Mouse (Mus musculus): ENCODE measurements around the gene Kcnip2.

Gene Kcnip2

DNA sequence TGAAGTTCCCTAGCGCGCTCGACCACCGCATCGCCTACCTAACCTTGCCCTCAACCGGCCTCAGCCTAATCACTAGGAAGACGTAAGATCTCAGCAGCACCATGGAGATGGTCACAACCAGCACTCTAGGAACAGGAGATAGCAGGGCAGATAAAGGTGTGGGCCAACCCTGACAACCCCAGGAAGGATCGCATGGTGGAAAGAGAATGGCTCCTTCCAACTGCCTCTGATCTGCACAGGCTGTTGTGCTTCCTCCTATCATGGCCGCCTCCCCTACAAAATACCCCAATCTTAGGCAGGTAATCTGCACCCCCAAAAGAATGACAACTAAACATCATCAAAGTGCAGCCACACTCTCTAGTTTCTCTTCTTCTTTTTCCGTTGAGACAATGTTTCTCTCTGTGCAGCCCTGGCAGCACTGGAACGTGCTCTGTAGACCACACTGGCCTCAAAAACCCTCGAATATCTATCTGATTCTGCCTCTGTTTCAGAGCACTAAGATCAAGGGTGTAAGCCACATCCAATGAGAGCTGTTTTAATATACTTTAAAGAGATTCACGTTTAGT, 35.4 kb downstream of the Kcnip2 start:
- no peak for DNase-seq

DNA sequence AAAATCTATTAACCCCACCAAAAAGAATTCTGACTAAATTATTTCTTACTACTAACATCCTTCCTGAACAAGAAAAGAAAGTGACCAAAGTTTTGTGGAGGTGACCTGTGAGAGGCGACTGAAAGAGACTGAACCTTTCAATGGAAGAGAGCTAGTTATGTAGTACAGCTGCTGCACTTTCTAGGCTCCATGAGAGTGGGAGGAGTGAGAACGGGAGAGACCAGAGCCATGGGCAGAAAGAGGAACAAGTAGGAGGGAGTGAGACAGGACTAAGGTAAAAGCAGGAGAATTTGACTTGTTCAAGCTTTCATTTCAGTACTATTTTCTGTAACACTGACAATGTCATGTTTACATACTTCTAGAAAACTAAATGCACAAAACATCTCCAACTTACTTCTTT, 40.4 kb downstream of the Kcnip2 start:
- no peak for DNase-seq

DNA sequence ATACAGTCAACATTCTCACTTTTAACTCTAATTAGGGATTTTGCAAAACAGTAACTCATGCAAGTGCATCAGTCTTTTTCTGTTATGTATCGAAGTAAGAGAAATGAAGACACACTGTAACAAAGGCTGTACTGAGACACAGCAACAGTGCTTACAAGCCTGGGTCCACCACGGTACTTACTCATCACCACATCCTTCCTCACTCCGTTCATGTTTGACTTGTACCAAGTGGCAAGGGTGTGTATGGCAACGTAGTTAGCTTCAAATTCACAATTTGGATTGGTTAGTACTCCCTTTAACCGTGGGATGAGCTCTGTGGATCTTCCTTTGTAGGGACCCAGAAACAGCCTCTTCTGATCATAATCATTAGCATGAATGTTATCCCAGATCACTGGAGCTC, 44.4 kb downstream of the Kcnip2 start:
- no peak for DNase-seq

DNA sequence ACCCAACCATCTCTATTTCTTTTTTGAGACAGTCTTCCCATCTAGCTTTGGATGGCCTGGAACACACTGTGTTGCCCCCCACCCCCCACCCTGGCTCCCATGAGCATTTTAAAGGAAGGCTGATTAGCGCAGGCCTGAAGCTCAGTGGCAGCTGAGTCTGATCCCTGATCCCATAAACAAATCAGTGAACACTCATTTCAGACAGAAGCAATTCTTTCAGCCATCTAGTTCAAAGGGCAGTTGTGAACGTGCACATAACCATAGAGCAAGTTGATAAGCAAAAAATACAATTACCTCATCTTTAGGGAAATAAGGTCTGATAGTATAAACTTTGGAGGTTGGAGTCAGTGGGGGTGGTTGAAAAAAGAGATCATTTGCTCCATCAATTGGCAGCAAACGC, 55.1 kb downstream of the Kcnip2 start:
- DNase-seq: no peak

DNA sequence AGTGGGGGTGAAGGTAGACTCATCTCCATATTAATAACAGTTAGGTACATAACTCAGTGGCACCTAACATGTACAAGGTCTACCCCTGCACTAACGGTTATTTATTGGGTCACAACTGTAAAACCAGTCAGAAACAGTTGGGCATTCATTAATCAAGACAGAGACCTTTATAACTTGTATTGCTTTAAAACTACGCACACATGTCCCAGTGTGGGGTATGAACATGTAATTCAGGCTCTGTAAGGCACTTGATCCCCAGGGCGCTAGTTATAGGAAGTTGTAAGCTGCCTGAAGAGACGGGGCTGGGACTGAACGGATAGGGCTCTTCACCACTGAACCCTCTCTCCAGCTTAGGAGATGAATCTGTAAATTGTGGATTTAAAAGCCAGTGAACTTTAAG, 57.2 kb downstream of the Kcnip2 start:
- DNase-seq: no peak

DNA sequence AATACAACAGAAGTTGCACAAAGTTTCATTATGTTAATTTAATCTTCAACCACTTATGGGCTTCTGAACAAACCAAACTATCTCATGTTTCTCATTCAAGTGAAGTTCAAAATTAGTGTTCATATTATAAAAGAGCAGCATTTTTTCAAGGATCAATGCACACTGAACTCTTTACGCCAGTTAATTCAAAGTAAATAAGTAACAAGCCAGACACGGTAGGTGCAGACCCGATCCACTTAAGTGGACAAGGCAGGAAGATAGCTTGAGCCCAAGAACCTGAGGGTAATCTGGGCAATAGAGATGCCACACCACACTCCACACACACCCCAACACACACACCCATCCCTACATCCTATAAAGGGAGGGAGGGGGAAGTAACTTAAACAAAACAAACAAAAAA, 62.3 kb downstream of the Kcnip2 start:
- no peak for DNase-seq

DNA sequence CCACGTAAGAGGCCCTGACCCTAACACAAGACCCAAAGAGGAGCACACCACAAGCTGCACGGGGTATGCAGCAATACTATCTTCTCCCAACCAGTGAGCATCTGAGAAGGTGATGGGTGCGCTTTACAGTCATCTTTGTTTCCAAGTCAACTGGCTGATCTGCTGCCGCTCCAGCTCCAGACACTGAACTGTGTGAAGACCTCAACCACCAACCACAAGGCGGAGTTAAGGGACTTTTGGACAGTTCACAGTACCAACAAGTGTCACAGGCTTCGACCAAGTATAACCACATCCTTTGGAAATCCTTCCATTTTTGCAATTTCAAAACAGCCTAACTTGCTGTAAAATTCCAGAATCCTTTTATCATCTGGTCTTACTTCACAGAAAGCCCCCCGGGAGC, 64.0 kb downstream of the Kcnip2 start:
- DNase-seq: no peak

DNA sequence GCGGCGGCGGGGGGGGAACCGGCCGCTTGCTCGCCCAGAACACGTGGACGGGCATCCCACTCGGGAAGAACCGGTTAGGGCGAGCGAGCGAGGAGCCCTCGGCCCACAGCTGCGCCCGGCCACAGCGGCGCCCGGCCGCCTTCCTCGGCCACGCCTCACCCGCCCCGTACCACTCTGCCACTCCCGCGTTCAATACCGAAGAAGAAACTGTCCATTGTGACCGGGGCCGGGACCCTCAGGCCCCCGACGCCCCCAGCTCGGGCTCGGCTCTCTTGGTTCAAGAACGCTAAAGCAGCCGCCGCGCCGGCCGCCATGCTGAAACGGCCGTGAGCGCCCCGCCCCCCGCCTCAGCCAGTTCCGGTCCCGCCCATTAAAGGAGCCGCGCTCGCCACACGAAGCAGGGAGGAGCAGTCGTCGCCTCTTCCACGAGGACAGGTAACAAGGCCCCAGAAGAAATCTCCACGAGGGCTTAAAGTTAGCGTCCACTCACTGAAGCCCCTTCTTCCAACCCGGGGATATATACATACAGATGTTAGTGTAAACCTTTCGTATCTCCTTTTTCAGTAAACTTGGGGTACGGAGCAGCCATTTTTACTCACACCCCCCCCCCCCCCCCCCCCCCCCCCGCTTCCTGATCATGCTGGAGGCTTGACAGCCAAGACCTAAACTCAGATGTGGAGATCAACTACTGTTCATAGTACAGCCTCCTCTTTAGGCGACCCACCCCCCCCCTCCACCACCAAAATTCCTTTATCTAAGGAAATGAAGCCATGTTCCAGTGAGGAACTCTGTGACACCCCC, 66.4 kb downstream of the Kcnip2 start, which contains the start of gene Npm3:
Gene Npm3, minus strand, starts transcription at position 349 of the 801 bp plus-strand sequence.
- peak; percentile 69 for DNase-seq

DNA sequence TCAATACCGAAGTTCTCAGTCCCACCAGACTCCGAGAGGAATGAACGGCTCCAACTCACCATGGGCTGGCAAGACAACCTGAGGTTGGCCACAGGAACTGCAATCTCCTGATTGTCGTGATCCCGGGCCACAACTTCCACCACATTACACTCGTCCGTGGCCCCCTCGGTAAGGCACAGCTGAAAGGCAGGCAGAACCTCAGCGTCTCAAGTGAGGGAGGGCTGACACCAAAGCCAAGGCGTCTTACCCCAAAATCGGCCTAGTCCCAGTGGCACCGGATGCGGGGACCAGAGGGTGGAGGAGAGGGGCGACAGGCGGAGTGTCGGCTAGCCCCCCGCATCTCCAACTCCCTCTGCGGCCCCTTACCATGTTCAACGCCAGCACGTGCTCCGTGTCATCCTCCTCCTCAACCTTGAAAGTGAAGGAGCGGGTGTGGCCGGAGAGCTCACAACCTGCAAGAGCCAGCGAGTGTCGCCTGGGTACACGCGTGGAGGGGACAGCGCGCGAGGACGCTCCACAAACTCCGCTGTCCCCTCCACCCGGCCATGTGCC, 67.1 kb downstream of the Kcnip2 start:
- peak; percentile 30 for DNase-seq

DNA sequence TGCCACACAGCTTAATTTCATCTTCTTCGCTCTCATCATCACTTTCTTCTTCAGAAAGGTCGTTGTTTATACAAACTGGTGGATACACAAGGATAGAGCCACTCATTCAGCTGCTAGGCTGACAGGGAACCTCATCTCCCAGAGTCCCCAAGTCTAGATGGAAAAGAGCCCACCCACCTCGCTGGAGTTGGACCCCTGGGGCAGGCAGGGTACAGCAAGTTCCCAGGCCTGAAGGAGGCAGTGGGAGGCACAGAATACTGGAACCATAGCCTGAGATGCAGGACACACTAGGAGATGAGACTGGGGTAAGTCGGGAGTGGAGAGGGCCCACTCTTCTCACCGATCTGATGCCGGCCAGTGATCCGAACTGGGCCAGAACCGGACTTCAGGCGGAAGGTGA, 67.7 kb downstream of the Kcnip2 start:
- peak; percentile 29 for DNase-seq

DNA sequence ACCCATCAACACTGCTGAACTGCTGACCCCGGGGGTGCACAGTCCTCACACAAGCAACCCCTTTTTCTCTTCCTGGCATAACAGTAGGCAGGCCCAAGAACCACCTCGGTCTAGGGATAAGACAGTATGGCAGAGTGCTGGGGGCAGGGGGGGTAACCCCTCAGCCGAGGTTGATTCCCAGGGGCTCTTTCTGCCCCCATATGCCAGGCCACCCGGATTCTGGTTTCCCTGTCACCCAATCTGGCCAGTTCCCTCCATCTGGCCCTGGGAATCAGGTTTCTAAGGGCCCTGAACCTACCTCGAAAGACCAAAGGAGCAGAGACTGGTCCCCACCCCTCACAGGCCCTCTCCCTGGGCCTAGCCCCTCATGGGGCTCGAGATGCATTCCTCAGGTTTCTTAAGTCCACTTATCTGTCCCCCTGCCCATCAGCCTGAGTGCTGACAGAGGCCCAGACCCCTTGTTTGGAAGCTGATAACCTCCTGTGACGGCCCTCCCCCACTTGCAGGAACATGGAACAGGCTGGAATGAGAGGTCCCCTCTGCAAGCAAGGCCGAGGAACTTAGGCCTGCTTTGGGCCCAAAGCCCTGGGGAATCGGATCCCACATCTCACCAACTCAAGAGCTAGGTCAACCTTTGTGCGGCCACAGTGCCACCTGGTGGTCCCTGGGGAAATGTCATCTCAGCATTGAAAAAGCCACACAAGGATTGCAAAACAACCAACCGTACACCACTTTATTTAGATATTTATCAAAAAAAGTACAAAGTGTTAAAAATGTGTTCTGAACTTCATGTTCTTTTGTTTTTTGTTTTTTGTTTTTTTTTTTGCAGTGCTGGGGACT, 68.6 kb downstream of the Kcnip2 start:
- DNase-seq: peak; percentile 76

DNA sequence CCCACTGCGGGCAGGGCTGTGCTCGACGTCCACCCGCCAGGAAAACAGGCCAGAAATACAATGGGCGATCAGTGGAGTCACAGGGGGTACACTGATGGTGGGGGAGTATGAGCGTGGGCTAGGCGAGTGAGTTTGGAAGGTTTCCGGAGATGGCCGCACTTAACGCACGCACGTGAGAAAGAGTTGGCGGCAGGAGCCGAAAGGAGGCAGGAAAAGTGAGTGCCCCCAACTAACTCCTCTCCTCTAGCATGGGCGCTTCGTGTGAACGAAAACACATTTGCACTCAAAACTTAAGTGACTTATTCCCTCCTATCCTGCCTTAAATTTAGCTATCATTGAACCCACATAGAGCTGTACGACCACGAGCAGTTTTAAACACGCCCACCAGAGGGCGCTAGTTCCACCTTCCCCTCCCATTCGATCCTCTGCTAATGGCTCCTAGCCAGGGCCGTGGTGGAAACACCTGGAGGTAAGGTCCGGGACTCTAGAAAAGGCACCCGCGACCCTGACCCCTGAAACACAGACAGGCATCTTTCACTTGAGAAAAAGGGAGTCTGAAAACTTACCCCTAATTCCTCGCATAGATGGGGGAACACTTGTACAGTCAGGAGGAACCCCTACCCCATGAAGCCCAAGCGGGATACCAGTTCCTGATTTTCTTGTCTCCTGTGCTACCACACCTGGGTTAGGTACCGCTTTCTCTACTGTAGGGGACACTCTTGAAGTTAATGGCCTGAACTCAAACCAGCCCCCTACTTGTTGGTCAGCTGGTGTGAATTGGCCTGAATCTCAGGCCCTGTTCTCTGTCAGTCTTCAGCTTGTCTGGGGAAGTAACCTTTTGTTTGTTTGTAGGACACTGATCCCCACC, 69.5 kb downstream of the Kcnip2 start:
- peak; percentile 69 for DNase-seq

DNA sequence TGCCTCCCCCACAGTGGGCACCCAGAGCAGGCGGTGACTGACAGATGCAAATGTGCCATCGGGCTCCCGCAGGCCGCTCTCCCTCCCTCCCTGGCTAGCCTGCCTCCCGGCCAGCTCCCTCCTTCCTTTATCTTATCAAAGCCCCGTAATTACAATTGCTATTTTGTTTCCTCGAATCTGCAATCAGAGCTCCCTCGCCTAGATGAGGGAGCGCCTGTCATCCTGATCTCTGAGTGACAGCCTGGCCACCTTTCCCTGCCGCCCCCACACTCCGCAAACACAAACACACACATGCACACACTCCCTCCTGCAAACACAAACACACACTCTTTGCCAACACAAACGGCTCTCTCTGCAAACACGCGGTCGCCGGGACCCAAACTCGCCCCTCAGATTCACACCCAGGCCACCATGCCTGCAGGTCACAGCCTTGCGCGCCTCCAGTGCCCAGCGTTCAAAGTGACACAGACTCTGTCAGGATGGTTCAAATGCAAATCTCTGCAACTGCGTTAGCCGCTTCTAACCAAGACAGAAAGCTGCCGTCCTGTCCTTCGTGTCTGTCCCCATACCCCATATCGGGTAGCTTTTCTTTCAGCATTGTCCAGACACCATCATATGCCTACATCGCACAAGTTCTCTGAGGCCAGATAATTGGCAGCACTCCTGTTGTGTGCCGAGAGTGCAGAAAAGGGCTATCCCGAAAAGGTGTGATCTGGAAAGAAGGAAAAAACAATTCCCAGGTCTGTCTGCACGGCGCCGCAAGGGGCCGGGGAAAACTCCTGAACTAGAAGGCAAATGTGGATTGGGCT, 70.3 kb downstream of the Kcnip2 start:
- no peak for DNase-seq

DNA sequence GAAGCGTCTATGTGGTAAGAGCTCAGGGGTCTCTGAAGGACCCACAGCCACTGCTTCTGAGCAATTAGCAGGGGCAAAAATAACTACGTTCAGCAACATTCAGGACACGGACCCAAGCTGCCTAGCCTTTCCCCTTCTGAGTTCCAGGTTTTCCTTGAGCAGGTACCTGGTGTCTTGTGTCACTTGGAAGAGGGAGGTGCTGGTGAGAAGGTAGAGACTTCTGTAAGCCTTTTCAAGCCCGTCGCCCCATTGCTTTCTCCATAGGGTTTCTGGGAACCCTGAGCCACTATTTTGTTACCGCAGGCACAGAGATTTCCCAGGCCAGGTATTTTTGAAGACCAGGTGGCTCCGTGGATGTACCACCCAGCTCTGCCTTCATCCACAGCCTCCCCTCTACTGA, 72.2 kb downstream of the Kcnip2 start:
- no peak for DNase-seq

DNA sequence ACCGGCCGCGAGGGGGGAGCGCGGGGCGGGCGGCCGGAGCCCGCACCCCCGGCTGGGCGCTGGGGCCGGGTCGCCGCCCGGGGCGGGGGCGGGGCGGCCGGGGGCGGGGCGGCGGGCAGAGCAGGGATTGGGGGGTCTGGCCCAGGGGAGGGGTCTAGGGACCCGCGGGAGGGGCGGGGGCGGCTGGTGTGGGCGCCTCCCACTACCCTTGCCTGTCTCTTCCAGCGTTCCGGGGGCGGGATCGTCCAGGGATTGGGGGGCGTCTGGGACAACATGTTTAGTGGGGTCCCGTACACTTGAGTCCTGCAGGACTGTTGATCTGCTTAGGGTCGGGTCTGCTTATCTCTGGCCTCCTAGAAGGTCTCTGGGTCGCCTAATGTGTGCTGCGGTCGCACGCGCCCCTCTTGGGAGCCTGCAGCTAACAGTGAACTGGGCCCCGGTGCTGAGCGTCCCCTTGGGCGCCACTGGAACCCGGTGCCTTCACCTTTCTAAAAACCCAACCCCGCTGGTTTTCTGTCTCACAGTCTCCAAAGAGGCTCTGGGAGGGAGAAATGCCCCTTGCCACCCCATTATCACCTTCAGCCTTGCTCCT, 72.8 kb downstream of the Kcnip2 start:
- DNase-seq: no peak

DNA sequence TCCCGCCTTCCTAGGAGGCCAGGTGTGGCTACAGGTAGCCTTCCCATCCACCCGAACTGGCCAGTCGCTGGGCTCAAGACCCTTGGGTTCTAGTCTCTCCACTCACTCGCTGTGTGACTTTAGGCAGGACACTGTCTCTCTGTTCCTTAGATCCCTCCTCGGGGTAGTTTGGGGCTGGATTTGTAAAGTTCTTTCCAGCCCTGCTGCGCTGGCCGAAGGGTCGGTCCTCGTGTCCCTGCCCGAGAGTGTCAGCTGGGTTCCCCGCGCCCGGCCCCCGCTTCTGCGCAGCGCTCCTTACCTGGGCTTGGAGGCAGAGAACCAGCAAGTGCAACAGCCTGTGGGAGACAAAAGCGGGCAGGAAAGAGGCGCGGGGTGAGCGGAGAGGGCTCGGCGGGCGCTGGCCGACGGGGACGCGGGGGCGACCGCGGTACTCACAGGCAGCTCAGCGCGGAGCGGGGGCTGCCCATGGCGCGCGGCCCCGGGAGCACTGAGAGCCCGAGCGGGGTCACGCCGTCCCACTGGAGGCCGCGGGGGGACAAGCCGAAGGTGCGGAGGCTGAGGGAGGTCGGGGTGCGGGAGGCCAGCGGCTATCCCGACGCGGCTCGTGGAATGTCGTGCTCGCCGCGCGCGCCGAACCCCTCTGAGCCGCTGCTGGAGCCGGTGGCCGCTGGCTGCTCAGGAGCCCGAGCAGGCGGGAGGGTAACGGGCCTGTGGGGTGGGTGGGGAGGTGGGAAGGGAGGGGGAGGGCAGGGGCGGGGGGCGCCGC, 73.5 kb downstream of the Kcnip2 start, which contains the start of gene Fgf8:
Gene Fgf8, minus strand, starts transcription at position 698 of the 766 bp plus-strand sequence.
- DNase-seq: no peak
